Mouse (Mus musculus) splenic B cell, adult 2 months (primary cell): Measurements from ENCODE around the gene Gucy1b2.

ENCODE experiments used
- DNase-seq: peaks from one replicate; pipeline ENCODE4 v3.0.0-alpha.2; 2011; ENCODE audit warnings: low read depth, low spot score
- H3K27me3 ChIP-seq: 2 replicates; pipeline ENCODE4 v1.6.1; 2012; ENCODE audit warnings: mild to moderate bottlenecking, low read length, moderate library complexity, mixed read lengths; ENCODE audit not compliant: control insufficient read depth, poor library complexity, insufficient read depth, severe bottlenecking
- H3K36me3 ChIP-seq: 2 replicates; pipeline ENCODE4 v1.6.1; 2012; ENCODE audit warnings: mild to moderate bottlenecking, low read length, moderate library complexity, mixed read lengths; ENCODE audit not compliant: control insufficient read depth, poor library complexity, insufficient read depth, severe bottlenecking

Gucy1b2 gene

GRCm38 (mm10) chr14:62416742-62417134, 39.4 kb downstream of the Gucy1b2 start:
- DNase-seq, result no peak
- no peaks in the 10 kb centered on the region for H3K27me3 ChIP-seq
- H3K36me3 ChIP-seq, result no peaks in the 10 kb centered on the region

DNA sequence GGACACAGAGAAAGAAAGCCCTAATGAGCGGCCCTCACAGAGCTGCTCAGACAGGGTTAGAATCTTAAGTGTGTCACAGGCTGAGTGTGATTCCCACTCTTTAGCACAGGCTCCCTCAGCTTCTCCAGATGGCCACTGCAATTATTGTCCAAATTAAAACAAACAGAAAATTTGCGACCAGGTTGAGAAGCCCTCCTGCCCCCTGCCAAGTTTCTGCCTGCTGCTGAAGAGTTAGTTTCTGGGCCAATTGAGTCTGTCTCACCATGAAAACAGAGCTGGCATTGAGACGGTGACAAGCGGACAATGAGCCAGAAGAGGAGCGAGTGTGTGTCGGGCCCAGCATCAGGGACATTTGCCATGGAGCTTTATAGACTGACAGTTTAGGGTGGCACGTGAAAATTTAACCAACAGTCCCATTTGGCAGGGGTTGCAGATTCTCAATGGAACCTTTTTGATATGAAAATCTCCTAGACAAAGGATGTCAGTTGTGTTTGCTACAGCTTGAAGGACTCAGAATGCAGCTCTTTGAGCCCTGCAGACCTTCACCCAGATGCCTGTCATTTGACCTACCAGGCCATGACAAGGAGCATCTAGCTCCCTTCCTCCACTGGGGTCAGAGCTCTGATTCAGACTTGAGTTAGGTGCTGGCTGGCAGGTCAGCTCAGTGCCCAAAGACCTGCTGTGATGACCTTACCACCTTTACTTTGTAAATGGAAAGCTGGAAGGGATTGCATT, 39.9 kb downstream of the Gucy1b2 start:
- no peak for DNase-seq
- Histone ChIP-seq H3K27me3 (no peaks in the 10 kb centered on the region), H3K36me3 (no peaks in the 10 kb centered on the region)

DNA sequence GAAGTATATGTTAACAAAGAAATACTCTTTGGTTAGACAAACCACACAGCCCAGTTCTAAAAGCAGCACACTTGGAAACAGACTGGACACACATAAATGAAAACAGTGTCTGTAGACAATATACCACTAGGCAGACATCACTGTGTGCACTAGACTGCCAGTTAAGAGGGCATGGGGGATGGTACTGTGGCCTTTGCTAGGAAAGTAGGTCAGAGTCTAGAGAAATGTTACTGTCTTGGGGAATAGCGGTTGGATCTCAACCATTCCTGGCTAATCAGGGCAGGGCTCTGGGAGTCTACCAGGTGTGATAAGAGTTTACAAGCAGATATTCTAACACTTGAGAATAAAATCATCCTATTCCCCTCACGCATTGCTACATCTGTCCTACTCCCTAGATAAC, 60.7 kb downstream of the Gucy1b2 start:
- DNase-seq, result no peak
- no peaks in the 10 kb centered on the region for H3K27me3 ChIP-seq
- H3K36me3 ChIP-seq, result no peaks in the 10 kb centered on the region

GRCm38 (mm10) chr14:62392754-62393153, 63.3 kb downstream of the Gucy1b2 start:
- DNase-seq, result no peak
- Histone ChIP-seq H3K36me3 (no peaks in the 10 kb centered on the region), H3K27me3 (no peaks in the 10 kb centered on the region)

DNA sequence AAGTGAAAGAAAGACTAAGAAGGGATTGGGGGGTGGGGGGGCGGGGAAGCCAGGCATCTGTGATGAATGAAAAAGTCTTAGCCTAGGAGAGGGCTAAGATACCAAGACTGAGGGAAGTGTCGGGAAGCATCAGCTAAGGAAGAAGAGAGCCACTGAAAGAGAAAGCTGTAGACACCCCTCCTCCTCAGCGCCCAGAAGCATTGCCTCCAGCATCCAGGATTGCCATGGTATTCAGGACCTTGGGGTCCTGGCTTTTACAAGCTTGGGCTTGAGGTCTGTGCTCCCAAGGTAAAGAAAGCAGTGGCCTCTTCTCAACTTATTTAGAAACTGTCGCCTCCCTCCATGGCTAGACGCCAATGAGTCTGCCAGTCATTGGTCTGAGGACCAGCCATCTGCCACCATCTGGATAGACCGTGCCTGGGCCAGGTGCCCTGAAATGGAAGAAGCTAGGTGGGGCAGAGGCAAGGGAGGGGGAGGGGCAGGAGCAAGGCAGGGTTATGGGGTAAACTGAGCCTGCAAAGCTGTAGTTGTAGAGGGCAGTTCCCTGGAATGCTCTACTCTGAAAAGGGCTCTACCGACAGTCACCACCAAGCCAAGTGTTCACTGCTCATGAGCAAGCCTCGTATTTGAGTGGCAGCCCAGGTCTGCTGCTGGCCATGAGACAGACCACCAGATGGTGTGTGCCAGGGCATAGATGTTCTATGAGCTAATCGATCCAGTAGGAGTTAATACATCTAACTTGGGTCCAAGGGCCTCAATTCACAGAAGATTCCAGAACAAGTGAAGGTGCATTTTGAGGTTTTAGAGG, 66.2 kb downstream of the Gucy1b2 start:
- Histone ChIP-seq H3K27me3 (no peaks in the 10 kb centered on the region), H3K36me3 (no peaks in the 10 kb centered on the region)
- no peak for DNase-seq

DNA sequence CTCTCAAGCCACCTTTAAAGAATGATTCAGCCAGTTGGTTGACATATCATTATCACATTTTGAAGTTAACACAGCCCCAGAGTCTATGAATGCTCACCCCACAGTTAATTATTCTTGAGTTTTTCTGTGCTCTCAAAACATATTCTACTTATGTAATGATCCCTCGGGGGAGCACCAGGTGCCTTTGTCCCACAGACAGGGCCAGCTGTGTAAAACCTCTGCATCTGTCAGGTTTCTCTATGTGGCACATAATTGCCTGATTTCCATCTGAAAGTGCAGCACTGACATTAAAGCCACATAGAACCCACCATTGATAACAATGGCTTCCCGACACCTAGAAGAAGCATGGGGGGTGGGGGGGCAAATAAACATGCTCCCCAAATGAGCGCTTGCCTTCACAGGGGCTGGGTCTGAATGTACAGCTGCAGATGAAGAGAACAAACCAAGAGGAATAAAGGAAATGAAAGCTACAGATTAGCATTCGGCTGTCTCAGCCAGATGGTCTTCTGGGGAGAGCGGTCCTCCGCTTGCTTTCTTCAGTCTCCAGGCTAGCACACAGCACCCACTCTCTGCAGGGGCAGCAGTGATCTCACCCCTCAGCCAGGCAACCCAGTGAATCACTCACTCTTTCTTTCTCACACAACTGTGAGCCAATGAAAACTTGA, 66.9 kb downstream of the Gucy1b2 start:
- Histone ChIP-seq H3K36me3 (no peaks in the 10 kb centered on the region), H3K27me3 (no peaks in the 10 kb centered on the region)
- DNase-seq, result peak; percentile 23

DNA sequence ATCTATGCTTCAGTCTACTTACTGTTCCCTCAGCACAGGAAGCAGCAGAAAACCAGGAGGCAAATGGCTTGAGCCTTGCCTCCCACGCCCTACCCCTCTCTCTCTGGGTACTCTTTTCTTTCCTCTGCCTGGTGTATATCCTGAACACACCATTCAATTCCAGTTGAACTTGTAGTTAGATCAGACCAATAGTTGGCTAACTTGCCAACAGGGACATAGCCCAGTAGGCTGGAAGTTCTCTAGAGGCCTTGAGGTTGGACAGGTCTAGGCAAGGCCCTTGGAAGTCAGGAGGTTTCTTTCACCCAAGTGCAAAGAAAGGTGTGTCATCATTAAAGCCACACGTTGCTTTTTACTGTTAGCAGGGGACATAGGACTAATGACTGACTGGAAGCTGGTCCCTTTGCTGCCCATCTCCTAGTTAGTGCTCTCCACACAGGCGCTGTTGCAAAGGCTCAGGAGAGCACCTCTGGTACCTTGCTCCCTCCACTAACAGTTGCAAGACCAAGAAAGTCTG, 72.2 kb downstream of the Gucy1b2 start:
- DNase-seq, result no peak
- no peaks in the 10 kb centered on the region for H3K36me3 ChIP-seq
- no peaks in the 10 kb centered on the region for H3K27me3 ChIP-seq

- DNase-seq, result no peak
- H3K36me3 ChIP-seq, result no peaks in the 10 kb centered on the region
- no peaks in the 10 kb centered on the region for H3K27me3 ChIP-seq
Measured at GRCm38 (mm10) chr14:62383109-62383508, 73.0 kb downstream of the Gucy1b2 start.

DNA sequence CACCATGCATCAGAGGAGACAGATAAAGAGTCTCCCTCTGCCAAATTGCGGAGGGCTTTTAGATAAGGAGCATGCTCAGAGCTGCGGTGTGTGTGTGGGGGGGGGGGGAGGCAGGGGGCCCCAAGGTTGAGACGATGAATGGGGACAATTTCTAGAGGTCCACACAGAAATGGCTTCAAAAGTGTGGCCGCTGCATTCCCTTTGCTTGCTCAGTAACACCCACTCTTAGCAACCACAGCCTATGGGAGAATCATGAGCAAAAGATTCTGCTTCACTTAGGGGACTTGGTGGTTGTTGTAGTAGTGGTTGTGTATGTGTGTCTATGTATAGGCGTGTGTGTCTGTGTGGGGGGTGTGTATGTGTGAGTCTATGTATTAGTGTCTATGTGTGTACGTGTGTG, 75.5 kb downstream of the Gucy1b2 start:
- Histone ChIP-seq H3K27me3 (no peaks in the 10 kb centered on the region), H3K36me3 (0 out of 2 replicates have a peak, but pooled peaks cover 2% of the 10 kb centered on the region)
- DNase-seq, result no peak

DNA sequence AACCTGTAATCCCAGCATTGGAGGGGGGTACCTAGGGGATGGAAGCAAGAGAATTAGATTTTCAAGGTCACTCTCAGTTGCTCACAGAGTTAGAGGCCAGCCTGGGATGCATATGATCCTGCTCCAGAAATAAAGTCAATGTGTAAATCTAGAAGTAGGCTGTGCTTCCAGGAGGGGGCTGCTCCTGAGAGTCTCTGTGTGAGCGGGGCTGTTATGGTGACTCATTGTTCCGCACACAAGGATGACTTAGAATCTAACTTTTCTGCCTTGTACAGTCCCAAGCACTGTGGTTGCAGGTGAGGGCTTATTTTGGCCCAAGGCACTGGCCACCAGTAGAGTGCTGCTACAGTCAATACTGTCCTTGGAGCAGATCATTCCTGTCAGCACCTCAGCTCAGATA, 76.7 kb downstream of the Gucy1b2 start:
- no peaks in the 10 kb centered on the region for H3K27me3 ChIP-seq
- H3K36me3 ChIP-seq, result 0 out of 2 replicates have a peak, but pooled peaks cover 3% of the 10 kb centered on the region
- no peak for DNase-seq

DNA sequence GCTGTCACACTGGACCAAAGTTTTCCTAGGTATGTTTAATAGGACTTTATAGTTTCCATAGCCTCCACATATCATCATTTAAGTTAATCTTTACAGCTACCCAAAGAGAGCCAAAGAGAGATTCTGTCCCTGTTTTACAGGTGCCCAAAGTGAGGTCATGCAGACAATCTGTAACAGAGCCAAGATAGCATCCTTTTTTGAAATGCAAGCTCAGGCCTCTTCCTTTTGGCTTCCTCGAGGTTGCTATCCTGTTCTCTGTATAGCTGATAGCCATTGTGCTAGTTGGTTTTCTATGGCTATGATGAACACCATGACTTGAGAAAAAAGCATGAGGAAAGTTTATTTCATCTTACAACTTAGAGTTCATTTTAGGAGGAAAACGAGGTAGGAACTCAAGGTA, 80.0 kb downstream of the Gucy1b2 start:
- no peak for DNase-seq
- 0 out of 2 replicates have a peak, but pooled peaks cover 3% of the 10 kb centered on the region for H3K36me3 ChIP-seq
- no peaks in the 10 kb centered on the region for H3K27me3 ChIP-seq

DNA sequence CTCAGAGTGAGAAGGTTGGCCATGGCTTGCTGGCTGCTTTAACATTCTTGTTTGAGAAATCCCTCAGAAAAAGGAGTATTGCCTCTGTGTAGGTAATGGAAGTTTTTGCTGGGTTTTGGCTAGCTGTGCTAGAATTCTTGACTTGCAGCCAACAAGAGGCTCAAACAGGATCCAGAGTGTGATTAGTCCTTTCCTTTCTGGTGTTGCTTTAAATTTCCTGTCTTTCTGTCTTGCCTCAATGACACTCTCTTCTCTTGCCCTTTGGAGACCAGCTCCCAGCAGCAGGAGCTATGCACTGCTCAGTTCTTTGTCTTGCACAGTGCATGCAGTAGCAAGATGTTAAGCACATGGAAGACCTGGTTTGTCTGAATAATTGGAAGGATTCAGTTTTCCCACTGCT, 80.4 kb downstream of the Gucy1b2 start:
- DNase-seq, result no peak
- H3K36me3 ChIP-seq, result 0 out of 2 replicates have a peak, but pooled peaks cover 3% of the 10 kb centered on the region

GRCm38 (mm10) chr14:62374001-62374400, 82.1 kb downstream of the Gucy1b2 start:
- Histone ChIP-seq H3K36me3 (0 out of 2 replicates have a peak, but pooled peaks cover 3% of the 10 kb centered on the region), H3K27me3 (no peaks in the 10 kb centered on the region)
- DNase-seq, result no peak

More for the DNA sequence above, 80.4 kb downstream of the Gucy1b2 start:
- no peaks in the 10 kb centered on the region for H3K27me3 ChIP-seq

- DNase-seq, result no peak
- H3K27me3 ChIP-seq, result no peaks in the 10 kb centered on the region
- 0 out of 2 replicates have a peak, but pooled peaks cover 2% of the 10 kb centered on the region for H3K36me3 ChIP-seq
Measured at GRCm38 (mm10) chr14:62370819-62371218, 85.3 kb downstream of the Gucy1b2 start.
